Mouse (Mus musculus) erythroblast, adult 5-6 weeks (primary cell): Measurements from ENCODE around the gene Fnbp4. TPM values are rescaled to one million over a fixed set of nuclear protein-coding genes. Genes with fewer than 3 reads are reported as not detected.
"Not testable (repeated sequence)": the region's sequence is repeated elsewhere in the genome, so short reads cannot be mapped to it uniquely, and the experiment has no call there.

ENCODE experiments used
- ATAC-seq: replicated peaks from 2 replicates; pipeline ENCODE4 v1.8.0; 2016; ENCODE audit warnings: moderate number of reproducible peaks, mild to moderate bottlenecking, moderate TSS enrichment, inconsistent platforms; ENCODE audit not compliant: poor library complexity, low FRiP score, severe bottlenecking
- total RNA-seq, 2 experiments: library from RNA; stranded (forward) in 1 of 2; stranded (reverse) in 1 of 2; fragments of 150-400 nt in 1 of 2; fragments of 200-764, 138-1000 nt in 1 of 2; gene quantifications; 2 replicates each; pipeline versions ENCODE4 v1.2.3 to v1.2.4; 2015 to 2017; ENCODE audit warnings: low replicate concordance in 2 of 2

Fnbp4 gene
- total RNA-seq, 2 experiments from 2014 or later, result 63.2 to 135 TPM

GRCm38 (mm10) chr2:90781938-90782337 is 36.8 kb downstream of the Fnbp4 start:
- no peak for ATAC-seq

- ATAC-seq, result no peak
Measured at GRCm38 (mm10) chr2:90782458-90782857, 37.3 kb downstream of the Fnbp4 start, which contains the start of gene Agbl2. TSS of gene Agbl2 (plus strand) at chr2:90782727.

GRCm38 (mm10) chr2:90782901-90783486 is 37.8 kb downstream of the Fnbp4 start:
- no peak for ATAC-seq

- ATAC-seq, result no peak
Measured at GRCm38 (mm10) chr2:90788126-90788525, 43.0 kb downstream of the Fnbp4 start.

- ATAC-seq, result no peak
Measured at GRCm38 (mm10) chr2:90808241-90809126, 63.3 kb downstream of the Fnbp4 start.

- ATAC-seq, result no peak
Measured at GRCm38 (mm10) chr2:90810751-90811150, 65.6 kb downstream of the Fnbp4 start.

GRCm38 (mm10) chr2:90815266-90815665 is 70.1 kb downstream of the Fnbp4 start:
- ATAC-seq, result no peak

GRCm38 (mm10) chr2:90816144-90816543 is 71.0 kb downstream of the Fnbp4 start:
- ATAC-seq, result no peak

- no peak for ATAC-seq
Measured at GRCm38 (mm10) chr2:90818710-90819109, 73.5 kb downstream of the Fnbp4 start.

- ATAC-seq, result no peak
Measured at GRCm38 (mm10) chr2:90820894-90821293, 75.7 kb downstream of the Fnbp4 start.

- no peak for ATAC-seq
Measured at GRCm38 (mm10) chr2:90822978-90823377, 77.8 kb downstream of the Fnbp4 start.

GRCm38 (mm10) chr2:90823781-90824180 is 78.6 kb downstream of the Fnbp4 start:
- no peak for ATAC-seq

GRCm38 (mm10) chr2:90824528-90824927 is 79.4 kb downstream of the Fnbp4 start:
- not testable (repeated sequence) for ATAC-seq

GRCm38 (mm10) chr2:90825515-90826172 is 80.5 kb downstream of the Fnbp4 start:
- no peak for ATAC-seq

- ATAC-seq, result no peak
Measured at GRCm38 (mm10) chr2:90828739-90829138, 83.6 kb downstream of the Fnbp4 start.

Other genes with a start within 250 kb of the Fnbp4 start
- 9.2 and 21.1 TPM in 2 replicates for gene Ptprj, start 164.7 kb upstream of the Fnbp4 start, total RNA-seq (2015; ENCODE audit: low replicate concordance)
- gene Ptprj, start 164.7 kb upstream of the Fnbp4 start, total RNA-seq (2017; ENCODE audit: low replicate concordance), result 11.3 and 18.7 TPM in 2 replicates
- 23.6 and 64.4 TPM in 2 replicates for gene Nup160, start 68.2 kb upstream of the Fnbp4 start, total RNA-seq (2015; ENCODE audit: low replicate concordance)
- 23.7 and 37.6 TPM in 2 replicates for gene Nup160, start 68.2 kb upstream of the Fnbp4 start, total RNA-seq (2017; ENCODE audit: low replicate concordance)
- gene Agbl2, start 37.4 kb downstream of the Fnbp4 start, total RNA-seq (2015; ENCODE audit: low replicate concordance), result not detected in 2 replicates
- not detected in 2 replicates for gene Agbl2, start 37.4 kb downstream of the Fnbp4 start, total RNA-seq (2017; ENCODE audit: low replicate concordance)
- 61.7 and 91.3 TPM in 2 replicates for gene Mtch2, start 101.8 kb downstream of the Fnbp4 start, total RNA-seq (2015; ENCODE audit: low replicate concordance)
- gene Mtch2, start 101.8 kb downstream of the Fnbp4 start, total RNA-seq (2017; ENCODE audit: low replicate concordance), result 37.2 and 37.7 TPM in 2 replicates
- gene C1qtnf4, start 140.5 kb downstream of the Fnbp4 start, total RNA-seq (2015; ENCODE audit: low replicate concordance), result not detected in 2 replicates
- gene C1qtnf4, start 140.5 kb downstream of the Fnbp4 start, total RNA-seq (2017; ENCODE audit: low replicate concordance), result not detected in 2 replicates
- 1.7 and 5.8 TPM in 2 replicates for gene Kbtbd4, start 159.4 kb downstream of the Fnbp4 start, total RNA-seq (2015; ENCODE audit: low replicate concordance)
- 2.8 TPM in 2 replicates for gene Kbtbd4, start 159.4 kb downstream of the Fnbp4 start, total RNA-seq (2017; ENCODE audit: low replicate concordance)
- 36.2 and 37.3 TPM in 2 replicates for gene Ndufs3, start 159.5 kb downstream of the Fnbp4 start, total RNA-seq (2015; ENCODE audit: low replicate concordance)
- 28.0 and 29.0 TPM in 2 replicates for gene Ndufs3, start 159.5 kb downstream of the Fnbp4 start, total RNA-seq (2017; ENCODE audit: low replicate concordance)
- 23.8 and 25.4 TPM in 2 replicates for gene Celf1, start 195.0 kb downstream of the Fnbp4 start, total RNA-seq (2015; ENCODE audit: low replicate concordance)
- gene Celf1, start 195.0 kb downstream of the Fnbp4 start, total RNA-seq (2017; ENCODE audit: low replicate concordance), result 31.9 and 38.8 TPM in 2 replicates